Mouse (Mus musculus) T-cell, adult 66 days (primary cell): ENCODE data around the gene Ftsj3. TPM values are rescaled to one million over a fixed set of nuclear protein-coding genes. Genes with fewer than 3 reads are reported as not detected.

Experiments
- total RNA-seq, 2 experiments: library from RNA; stranded (reverse); gene quantifications; 3 replicates in 1 of 2; 4 replicates in 1 of 2; pipeline ENCODE4 v1.2.4; 2023

Ftsj3 gene
- 100 to 1,000 TPM; 103 TPM for total RNA-seq

GRCm38 (mm10) chr11:106255685-106256451 is at the start of gene Ftsj3, which contains the start of gene Psmc5:
Gene Ftsj3, minus strand, starts transcription at chr11:106256079.
Gene Psmc5, plus strand, starts transcription at chr11:106256154.

GRCm38 (mm10) chr11:106301765-106302164 is 45.9 kb upstream of the Ftsj3 start, which contains the start of gene Gh:
Gene Gh, minus strand, starts transcription at chr11:106301865.

GRCm38 (mm10) chr11:106276454-106276853 is 20.6 kb upstream of the Ftsj3 start, which contains the start of gene Tcam1:
Gene Tcam1, plus strand, starts transcription at chr11:106276672.

DNA sequence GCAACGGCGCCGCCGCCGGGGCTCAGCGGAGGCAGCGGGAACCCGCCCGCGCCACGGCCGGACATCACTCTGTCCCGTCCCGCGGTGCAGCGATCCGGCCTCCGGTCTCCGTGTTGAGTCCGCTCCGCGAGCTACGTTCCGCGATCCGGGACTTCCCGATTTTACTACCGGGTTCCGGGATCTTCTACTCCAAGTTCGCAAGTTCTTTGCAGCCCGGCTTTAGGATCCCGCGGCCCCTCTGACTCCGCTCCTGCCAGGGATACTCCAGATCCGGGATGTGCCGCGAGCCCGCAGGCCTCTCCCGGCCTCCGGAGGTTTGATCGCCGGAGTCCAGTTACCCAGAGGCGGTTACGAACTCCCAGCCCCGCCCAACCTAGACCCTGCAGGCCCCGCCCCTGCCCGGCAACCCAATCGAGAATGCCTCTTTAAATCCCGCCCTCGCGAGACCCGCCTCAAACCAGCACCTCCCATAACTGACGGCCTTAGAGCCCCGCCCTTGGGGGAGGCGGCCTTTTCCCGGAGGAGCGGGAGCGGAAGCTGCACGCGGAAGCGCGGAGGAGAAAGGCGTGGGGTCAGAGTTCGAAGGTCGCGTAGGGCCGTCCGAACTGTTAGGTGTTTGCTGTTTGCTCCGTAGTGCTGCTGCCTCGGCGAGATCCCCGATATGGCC is 16.9 kb upstream of the Ftsj3 start, which contains the start of gene Smarcd2:
Smarcd2 (minus strand) TSS at position 329 of the 667 bp plus-strand sequence.

DNA sequence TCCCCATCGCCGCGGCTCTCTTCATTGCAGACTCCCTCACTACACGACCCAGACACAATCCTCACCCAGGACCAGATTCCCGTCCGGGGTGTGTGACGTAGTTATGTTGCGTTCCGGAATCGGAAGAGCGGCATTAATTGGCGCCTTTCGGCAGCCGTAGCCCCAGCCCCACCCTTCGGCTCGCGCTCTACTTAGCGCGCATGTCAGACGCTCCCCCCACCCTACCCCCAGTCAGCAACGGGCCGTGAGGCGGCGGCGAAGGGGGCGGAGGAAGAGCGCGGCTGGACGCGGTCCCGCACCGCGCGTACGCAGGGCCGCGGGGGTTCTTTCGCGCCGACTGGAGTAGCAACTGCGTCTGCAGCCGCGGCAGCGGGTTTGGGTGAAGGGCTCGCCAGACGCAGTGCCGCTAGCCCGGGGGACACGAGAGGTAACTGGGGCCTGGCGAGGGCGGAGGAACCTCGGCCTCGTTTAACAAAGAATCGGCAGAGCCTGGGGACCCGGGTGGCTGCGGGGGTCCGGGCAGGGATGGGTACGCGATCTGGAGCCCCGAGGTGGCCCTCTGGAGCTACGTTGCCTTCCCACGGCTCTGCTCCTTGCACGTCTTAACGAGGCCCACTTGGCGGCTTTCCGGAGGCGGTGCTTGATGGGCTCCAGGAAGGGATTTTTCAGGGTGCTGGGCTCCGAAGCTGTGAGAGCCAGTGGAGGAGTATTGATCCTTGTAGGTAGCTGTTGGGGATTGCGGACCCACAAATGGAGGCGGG is 39.0 kb downstream of the Ftsj3 start, which contains the start of gene Ddx42:
Ddx42 (plus strand) TSS at position 197 of the 761 bp plus-strand sequence.

DNA sequence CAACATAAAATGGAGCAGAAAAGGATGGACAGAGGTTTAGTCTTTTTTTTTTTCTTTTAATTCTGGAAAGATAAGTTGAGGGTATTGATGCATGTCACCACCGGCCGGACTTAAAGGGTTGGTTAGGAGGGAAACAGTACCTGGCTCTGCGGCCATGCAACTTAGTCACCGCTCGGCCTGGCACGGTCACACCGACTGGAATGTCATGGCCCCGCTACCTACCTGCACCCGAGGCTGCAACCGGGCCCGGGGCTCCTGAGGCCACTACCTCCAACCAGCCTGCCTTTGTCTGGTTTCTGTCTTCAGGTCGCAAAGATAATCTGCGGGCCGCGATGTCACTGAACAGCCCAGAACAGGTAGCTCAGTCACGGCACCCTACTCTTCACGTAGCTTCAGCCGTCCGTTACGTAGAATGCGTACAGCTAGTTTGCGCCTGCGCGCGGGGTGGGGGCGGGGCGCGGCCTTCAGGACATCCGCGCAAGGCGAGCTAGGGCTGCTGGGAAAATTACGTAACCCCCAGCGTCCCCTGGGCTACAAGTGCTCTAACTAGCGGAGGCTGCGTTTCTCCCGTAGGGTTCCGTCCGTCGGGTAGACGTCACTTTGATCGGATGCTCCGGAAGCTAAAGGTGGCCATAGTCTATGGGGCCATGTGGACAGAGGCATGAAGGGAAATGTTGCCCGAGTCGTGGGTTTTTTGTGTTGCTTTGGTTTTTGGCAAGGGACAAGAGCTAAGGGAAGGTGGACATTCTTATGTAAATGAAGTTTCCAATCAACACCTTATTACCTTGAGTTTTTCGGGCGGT is 39.8 kb downstream of the Ftsj3 start, which contains the start of gene Ccdc47:
Ccdc47 (minus strand) TSS at position 418 of the 803 bp plus-strand sequence.

DNA sequence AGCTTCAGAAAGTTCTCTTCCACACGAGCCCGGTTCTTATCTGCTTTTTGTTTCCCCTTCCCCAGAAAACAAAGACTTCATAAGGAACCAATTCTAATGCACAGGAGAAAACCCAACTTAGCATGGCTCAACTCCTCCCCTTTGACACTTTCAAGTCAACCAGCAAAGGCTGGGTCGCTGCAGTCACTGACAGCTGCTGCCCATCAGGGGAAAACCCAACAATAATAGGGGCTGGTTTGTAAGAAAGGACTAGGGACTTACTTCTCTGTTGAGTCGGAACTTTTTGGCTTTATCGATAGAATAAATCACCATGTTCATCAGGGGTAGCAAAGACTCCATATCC is 53.8 kb downstream of the Ftsj3 start, which contains the start of gene Strada:
Strada (minus strand) TSS at position 46 of the 343 bp plus-strand sequence.

Other genes with a start within 250 kb of the Ftsj3 start
- under 1 TPM; 0.38 to 0.86 TPM for gene Kcnh6, start 248.0 kb downstream of the Ftsj3 start, total RNA-seq
- 10 to 100 TPM; 68.4 to 77.4 TPM for gene Dcaf7, start 219.2 kb downstream of the Ftsj3 start, total RNA-seq
- gene Taco1, start 190.0 kb downstream of the Ftsj3 start, total RNA-seq, result 1 to 10 TPM; 7.5 to 8.9 TPM
- 100 to 1,000 TPM; 162 to 175 TPM for gene Map3k3, start 171.5 kb downstream of the Ftsj3 start, total RNA-seq
- gene Gm10840, start 95.2 kb downstream of the Ftsj3 start, total RNA-seq, result 10 to 100 TPM; 18.0 to 22.1 TPM
- 100 to 1,000 TPM; 806 to 815 TPM for gene Limd2, start 95.2 kb downstream of the Ftsj3 start, total RNA-seq
- gene Strada, start 53.9 kb downstream of the Ftsj3 start, total RNA-seq, result 10 to 100 TPM; 26.8 to 30.0 TPM
- 10 to 100 TPM; 45.3 to 52.9 TPM for gene Ccdc47, start 39.7 kb downstream of the Ftsj3 start, total RNA-seq
- 10 to 100 TPM; 66.9 to 80.2 TPM for gene Ddx42, start 39.2 kb downstream of the Ftsj3 start, total RNA-seq
- gene Psmc5, start 75 bp upstream of the Ftsj3 start, total RNA-seq, result 10 to 100 TPM; 52.2 to 59.5 TPM
- gene Smarcd2, start 16.9 kb upstream of the Ftsj3 start, total RNA-seq, result 100 to 1,000 TPM; 110 to 113 TPM
- gene Tcam1, start 20.6 kb upstream of the Ftsj3 start, total RNA-seq, result under 1 TPM; 0.26 to 0.36 TPM
- gene Gh, start 45.8 kb upstream of the Ftsj3 start, total RNA-seq, result not detected
- gene Cd79b, start 58.7 kb upstream of the Ftsj3 start, total RNA-seq, result 10 to 100 TPM in 1 of 2 experiments, 1 to 10 TPM in 1; 4.0 to 11.3 TPM
- under 1 TPM; 0.12 to 0.77 TPM for gene Scn4a, start 97.2 kb upstream of the Ftsj3 start, total RNA-seq
- under 1 TPM; 0.76 to 0.80 TPM for gene Prr29, start 109.4 kb upstream of the Ftsj3 start, total RNA-seq
- 10 to 100 TPM; 58.5 to 71.3 TPM for gene Icam2, start 132.0 kb upstream of the Ftsj3 start, total RNA-seq
- 10 to 100 TPM; 14.1 to 14.6 TPM for gene Ern1, start 231.8 kb upstream of the Ftsj3 start, total RNA-seq